Mouse (Mus musculus): ENCODE measurements around the gene Nhsl1. TPM values are rescaled to one million over a fixed set of nuclear protein-coding genes. Genes with fewer than 3 reads are reported as not detected.
A peak's percentile ranks its signal among the peaks of the same experiment; 100 is the strongest.

The Nhsl1 gene
- polyA plus RNA-seq, 1 experiment = 12.1 TPM

DNA sequence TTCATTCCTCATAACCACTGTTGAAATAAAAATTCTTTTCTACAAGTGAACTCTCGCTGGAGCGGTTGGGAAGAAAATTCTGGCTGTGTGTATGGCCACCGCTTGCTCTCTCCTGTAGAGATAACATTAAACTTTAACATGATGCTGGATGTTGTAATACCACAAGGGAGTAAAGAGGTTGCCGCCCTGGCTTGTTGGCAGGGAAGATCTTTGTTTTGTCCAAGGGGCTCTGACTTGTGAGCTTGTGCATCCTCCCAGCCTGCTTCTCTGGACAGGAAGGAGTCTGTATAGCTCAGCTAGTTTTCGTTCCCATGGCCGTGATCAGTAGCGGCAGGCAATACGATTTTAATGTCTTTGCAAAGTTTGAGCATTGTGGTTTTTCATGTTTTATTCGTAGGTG, 109.1 kb downstream of the Nhsl1 start:
- Histone ChIP-seq H3K4me3 (ENCODE audit: insufficient read depth, low read length) (no peak overlapping the region), H3K27ac (ENCODE audit: insufficient read depth, low read length) (no peak overlapping the region), H3K4me1 (ENCODE audit: control insufficient read depth, insufficient read depth, low read length) (no peaks in the 10 kb centered on the region)
- no peak for TF ChIP-seq CTCF (IDR thresholded peaks at IDR 0.05; ENCODE audit: extremely low read depth, insufficient read depth, low read length)
- TF ChIP-seq POLR2A (IDR thresholded peaks at IDR 0.05; ENCODE audit: extremely low read depth, insufficient read depth, low read length) = no peak

DNA sequence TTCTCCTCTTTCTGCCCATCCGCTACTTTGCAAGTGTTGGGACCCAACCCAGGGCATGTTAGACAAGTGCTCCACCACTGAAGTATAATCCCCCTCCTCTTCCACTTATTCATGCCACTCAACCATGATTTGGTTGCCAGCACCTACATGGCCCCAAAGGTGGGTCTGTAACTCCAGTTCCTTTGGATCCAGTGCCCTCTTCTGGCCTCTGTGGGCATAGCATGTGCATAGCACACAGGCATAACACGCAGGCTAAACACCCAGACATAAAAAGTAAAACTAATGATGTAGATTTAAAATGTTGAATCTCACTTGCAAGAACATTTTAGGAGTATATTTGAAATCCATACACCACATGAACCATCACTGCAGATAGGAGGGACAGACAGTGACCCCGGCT, 110.7 kb downstream of the Nhsl1 start:
- TF ChIP-seq POLR2A (IDR thresholded peaks at IDR 0.05; ENCODE audit: extremely low read depth, insufficient read depth, low read length) = no peak
- no peak for TF ChIP-seq CTCF (IDR thresholded peaks at IDR 0.05; ENCODE audit: extremely low read depth, insufficient read depth, low read length)
- Histone ChIP-seq H3K4me3 (ENCODE audit: insufficient read depth, low read length) (no peak overlapping the region), H3K27ac (ENCODE audit: insufficient read depth, low read length) (no peak overlapping the region), H3K4me1 (ENCODE audit: control insufficient read depth, insufficient read depth, low read length) (no peaks in the 10 kb centered on the region)

DNA sequence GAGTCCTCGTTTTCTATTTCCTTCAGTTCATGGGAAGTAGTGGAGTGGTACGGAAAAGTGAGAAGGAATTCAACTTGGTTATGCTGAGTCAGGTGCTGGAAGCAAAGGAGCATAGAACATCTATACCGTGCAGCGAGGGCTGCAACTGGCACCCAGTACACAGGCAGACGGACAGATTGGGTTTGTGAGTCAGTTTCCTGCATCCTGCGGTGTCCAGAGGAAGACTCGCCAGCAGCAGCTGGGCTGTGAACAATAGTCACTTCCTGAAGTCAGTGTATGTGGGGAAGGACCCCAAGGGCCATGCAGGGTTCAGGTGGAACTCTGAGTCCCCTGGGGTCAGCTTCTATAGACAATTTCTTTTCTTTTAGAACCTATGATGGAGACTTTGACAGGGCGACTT, 111.4 kb downstream of the Nhsl1 start:
- no peak overlapping the region for H3K4me3 ChIP-seq (ENCODE audit: insufficient read depth, low read length)
- no peak for TF ChIP-seq CTCF (IDR thresholded peaks at IDR 0.05; ENCODE audit: extremely low read depth, insufficient read depth, low read length)
- no peak for TF ChIP-seq POLR2A (IDR thresholded peaks at IDR 0.05; ENCODE audit: extremely low read depth, insufficient read depth, low read length)
- H3K27ac ChIP-seq (ENCODE audit: insufficient read depth, low read length) = no peak overlapping the region
- H3K4me1 ChIP-seq (ENCODE audit: control insufficient read depth, insufficient read depth, low read length) = no peaks in the 10 kb centered on the region

DNA sequence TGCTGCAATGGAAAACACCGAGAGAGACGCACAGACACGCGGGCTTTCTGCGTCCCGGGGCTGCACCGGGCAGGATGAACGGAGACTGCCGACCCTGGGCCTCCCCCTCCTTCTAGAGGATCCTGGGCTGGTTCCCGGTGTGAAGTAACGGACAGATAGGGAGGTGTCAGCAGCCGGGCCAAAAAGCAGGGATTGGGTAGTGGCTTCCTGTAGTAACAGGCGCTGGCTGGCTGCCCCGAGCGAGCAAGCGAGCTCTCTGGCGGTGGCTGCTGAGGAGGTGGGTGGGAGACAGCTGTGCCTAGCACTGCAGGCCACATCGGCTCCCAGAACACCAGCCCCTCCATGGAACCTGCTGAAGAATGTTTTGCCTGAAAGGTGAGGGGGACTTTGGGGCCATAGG, 112.2 kb downstream of the Nhsl1 start:
- Histone ChIP-seq H3K4me1 (ENCODE audit: control insufficient read depth, insufficient read depth, low read length) (no peaks in the 10 kb centered on the region), H3K4me3 (ENCODE audit: insufficient read depth, low read length) (peak overlapping the region; percentile 23), H3K27ac (ENCODE audit: insufficient read depth, low read length) (no peak overlapping the region)
- TF ChIP-seq CTCF (IDR thresholded peaks at IDR 0.05; ENCODE audit: extremely low read depth, insufficient read depth, low read length) (no peak), POLR2A (IDR thresholded peaks at IDR 0.05; ENCODE audit: extremely low read depth, insufficient read depth, low read length) (no peak)

DNA sequence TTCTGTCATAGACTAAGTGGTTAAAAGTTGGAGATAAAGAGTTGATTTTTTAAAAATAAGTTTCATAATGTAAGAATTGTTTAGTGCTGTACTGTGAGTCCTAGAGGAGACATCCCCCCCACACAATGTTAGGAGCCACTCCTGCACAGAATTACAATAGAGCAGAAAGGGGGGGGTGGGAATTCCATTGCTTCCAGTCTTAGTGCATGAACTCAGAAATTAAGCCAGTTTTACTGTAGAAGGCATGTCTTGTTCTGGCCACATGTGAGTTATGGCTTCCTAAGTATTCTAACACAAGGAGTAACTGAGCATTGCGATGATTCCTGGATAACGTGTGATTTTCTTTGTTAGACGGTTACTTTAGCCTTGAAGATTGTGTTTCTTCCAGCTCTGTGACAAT, 112.8 kb downstream of the Nhsl1 start:
- TF ChIP-seq CTCF (IDR thresholded peaks at IDR 0.05; ENCODE audit: extremely low read depth, insufficient read depth, low read length) (no peak), POLR2A (IDR thresholded peaks at IDR 0.05; ENCODE audit: extremely low read depth, insufficient read depth, low read length) (no peak)
- H3K4me1 ChIP-seq (ENCODE audit: control insufficient read depth, insufficient read depth, low read length) = peaks cover 2% of the 10 kb centered on the region
- H3K27ac ChIP-seq (ENCODE audit: insufficient read depth, low read length) = no peak overlapping the region
- H3K4me3 ChIP-seq (ENCODE audit: insufficient read depth, low read length) = peak overlapping the region; percentile 23; the same call in 1 of the 2 replicates

DNA sequence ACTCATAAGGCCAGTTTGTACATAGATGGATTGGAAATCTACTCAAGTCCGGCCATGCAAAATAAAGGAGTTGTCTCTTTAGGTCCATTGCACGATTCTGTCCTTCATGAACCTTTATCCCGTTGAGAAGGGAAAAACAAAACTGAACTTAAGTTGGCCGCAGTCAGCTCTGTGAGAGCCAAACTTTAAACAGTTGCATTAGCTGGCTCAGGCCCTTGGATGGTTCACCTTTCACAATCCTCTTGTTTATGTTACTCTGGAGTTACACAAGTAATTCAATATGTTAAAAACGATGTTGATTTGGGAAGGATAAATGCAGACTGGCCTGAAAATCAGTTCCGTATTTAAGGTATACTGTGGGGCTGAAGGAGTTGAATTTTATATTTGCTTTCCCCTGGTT, 116.7 kb downstream of the Nhsl1 start:
- Histone ChIP-seq H3K4me3 (ENCODE audit: insufficient read depth, low read length) (no peak overlapping the region), H3K27ac (ENCODE audit: insufficient read depth, low read length) (no peak overlapping the region), H3K4me1 (ENCODE audit: control insufficient read depth, insufficient read depth, low read length) (peaks cover 4% of the 10 kb centered on the region)
- TF ChIP-seq POLR2A (IDR thresholded peaks at IDR 0.05; ENCODE audit: extremely low read depth, insufficient read depth, low read length) (no peak), CTCF (IDR thresholded peaks at IDR 0.05; ENCODE audit: extremely low read depth, insufficient read depth, low read length) (no peak)

DNA sequence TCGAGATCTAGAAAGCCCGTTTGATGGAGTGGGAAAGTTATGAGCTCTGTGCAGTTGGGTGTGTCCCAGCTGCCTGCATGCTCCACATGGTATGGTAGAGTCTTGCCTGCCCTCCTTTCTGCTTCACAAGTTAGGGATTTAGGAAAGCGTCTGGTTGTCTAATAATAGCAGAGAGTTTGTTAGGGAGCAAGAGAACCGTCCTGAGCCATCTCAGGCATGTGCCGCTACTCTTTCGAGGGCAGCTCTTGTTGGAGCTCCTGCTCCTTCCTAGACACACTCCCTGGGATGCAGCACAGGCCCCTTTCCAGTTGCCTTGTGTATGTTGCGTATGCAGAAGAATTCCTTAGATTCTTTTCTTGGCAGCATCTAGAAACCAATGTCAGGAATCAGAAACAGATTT, 117.2 kb downstream of the Nhsl1 start:
- H3K27ac ChIP-seq (ENCODE audit: insufficient read depth, low read length) = no peak overlapping the region
- TF ChIP-seq POLR2A (IDR thresholded peaks at IDR 0.05; ENCODE audit: extremely low read depth, insufficient read depth, low read length) (no peak), CTCF (IDR thresholded peaks at IDR 0.05; ENCODE audit: extremely low read depth, insufficient read depth, low read length) (no peak)
- H3K4me1 ChIP-seq (ENCODE audit: control insufficient read depth, insufficient read depth, low read length) = peaks cover 4% of the 10 kb centered on the region
- H3K4me3 ChIP-seq (ENCODE audit: insufficient read depth, low read length) = no peak overlapping the region

DNA sequence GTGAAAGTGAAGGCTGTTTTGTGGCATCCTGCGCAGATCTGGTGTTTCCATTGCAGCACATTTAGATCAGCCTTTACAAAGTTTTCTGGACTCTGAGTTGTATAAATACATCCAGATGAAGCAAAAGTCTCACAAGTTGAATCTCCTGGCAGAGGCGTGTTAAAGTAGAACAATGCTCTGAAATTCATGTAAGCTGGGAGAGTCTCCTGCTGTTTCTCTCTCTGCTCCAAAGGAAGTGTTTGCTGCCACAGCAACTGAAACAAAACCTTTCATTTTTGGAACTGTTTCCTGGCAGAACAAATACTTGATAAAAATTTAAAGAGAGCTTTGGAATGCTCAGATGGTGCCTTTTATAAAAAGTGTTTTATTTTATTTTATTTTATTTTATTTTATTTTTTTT, 118.8 kb downstream of the Nhsl1 start:
- no peak for TF ChIP-seq CTCF (IDR thresholded peaks at IDR 0.05; ENCODE audit: extremely low read depth, insufficient read depth, low read length)
- no peak for TF ChIP-seq POLR2A (IDR thresholded peaks at IDR 0.05; ENCODE audit: extremely low read depth, insufficient read depth, low read length)
- no peak overlapping the region for H3K4me3 ChIP-seq (ENCODE audit: insufficient read depth, low read length)
- no peak overlapping the region for H3K27ac ChIP-seq (ENCODE audit: insufficient read depth, low read length)
- peaks cover 4% of the 10 kb centered on the region for H3K4me1 ChIP-seq (ENCODE audit: control insufficient read depth, insufficient read depth, low read length)

DNA sequence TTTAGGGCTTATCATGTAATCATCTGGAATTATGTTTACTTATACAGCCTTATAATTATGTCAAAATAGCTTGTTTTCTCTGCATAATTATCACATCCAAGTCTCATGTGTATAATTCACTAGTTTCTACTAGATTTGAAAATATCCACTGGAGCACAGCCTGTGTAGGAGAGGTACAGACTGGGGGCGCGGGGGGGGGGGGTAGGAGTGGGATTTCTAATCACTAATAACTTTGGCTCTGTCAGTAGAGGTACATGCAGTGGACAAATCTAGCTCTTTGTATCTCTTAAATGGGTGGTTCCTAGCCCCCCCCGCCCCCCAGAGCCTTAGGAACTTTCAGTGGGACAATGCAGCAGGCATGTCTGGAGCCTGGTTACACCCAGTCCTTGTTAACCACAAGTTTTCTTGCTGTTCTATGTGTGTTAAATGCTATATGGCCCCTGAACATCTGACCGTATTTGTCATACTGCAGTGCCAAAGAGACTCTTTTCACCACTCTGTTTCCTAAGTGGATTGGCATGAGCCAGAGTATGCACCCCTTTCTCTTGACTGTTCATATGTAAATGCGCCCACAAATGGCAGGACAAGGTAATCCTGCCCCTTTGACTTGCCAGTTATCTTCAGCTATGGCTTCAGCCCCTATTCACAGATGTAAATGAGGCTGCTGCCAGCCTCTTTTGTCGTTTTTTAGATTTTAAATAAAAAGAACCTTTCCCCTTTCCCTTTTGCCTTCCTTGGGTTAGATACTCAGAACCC, 127.0 kb downstream of the Nhsl1 start:
- Histone ChIP-seq H3K4me3 (ENCODE audit: insufficient read depth, low read length) (no peak overlapping the region), H3K4me1 (ENCODE audit: control insufficient read depth, insufficient read depth, low read length) (no peaks in the 10 kb centered on the region), H3K27ac (ENCODE audit: insufficient read depth, low read length) (no peak overlapping the region)
- TF ChIP-seq CTCF (IDR thresholded peaks at IDR 0.05; ENCODE audit: extremely low read depth, insufficient read depth, low read length) (no peak), POLR2A (IDR thresholded peaks at IDR 0.05; ENCODE audit: extremely low read depth, insufficient read depth, low read length) (no peak)

DNA sequence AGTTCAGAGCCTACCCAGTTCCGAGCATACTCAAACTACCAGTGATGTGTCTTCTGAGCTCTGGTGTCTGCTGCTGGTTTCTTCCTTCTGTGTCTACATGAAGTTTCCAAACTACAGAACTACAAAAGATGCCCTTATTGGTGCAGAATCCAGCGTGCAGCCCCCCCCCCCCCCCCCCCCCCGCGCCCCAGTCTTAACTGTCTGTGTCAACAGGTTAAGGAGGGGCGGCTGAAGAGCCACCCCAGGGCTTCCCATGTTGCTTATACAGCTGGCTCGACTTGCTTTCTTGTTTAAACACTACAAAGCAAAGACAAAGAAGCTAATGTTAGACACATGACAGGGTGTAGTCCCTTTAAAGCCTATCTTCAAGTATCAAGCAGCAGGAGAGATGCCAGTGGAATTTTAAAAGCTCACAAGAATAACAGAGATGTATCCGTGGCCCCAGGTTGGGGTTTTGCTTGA, 127.6 kb downstream of the Nhsl1 start:
- Histone ChIP-seq H3K27ac (ENCODE audit: insufficient read depth, low read length) (no peak overlapping the region), H3K4me3 (ENCODE audit: insufficient read depth, low read length) (no peak overlapping the region), H3K4me1 (ENCODE audit: control insufficient read depth, insufficient read depth, low read length) (no peaks in the 10 kb centered on the region)
- TF ChIP-seq POLR2A (IDR thresholded peaks at IDR 0.05; ENCODE audit: extremely low read depth, insufficient read depth, low read length) (no peak), CTCF (IDR thresholded peaks at IDR 0.05; ENCODE audit: extremely low read depth, insufficient read depth, low read length) (no peak)

Measured in cortical plate, adult 2 months (tissue).